Mouse (Mus musculus) myocyte (in vitro differentiated cells): ENCODE measurements around the gene Smyd3.

ENCODE experiments used
- E2F4 ChIP-seq: IDR thresholded peaks from one replicate; pipeline ENCODE4 v1.6.1; 2011; ENCODE audit warnings: mild to moderate bottlenecking, control low read depth, moderate library complexity; ENCODE audit not compliant: insufficient read depth
- MAX ChIP-seq: IDR thresholded peaks from one replicate; pipeline ENCODE4 v1.6.1; 2011; ENCODE audit warnings: low read depth, mild to moderate bottlenecking, control low read depth
- MYOD1 ChIP-seq, 3 experiments: IDR thresholded peaks; one replicate each; pipeline ENCODE4 v1.6.1; 2011; ENCODE audit warnings: control low read depth in 2 of 3, low read depth in 2 of 3, mild to moderate bottlenecking in 2 of 3, moderate library complexity in 1 of 3; ENCODE audit not compliant: insufficient read length in 2 of 3, control insufficient read depth in 1 of 3
- MYOG ChIP-seq, 3 experiments: IDR thresholded peaks; one replicate each; pipeline ENCODE4 v1.6.1; 2011; ENCODE audit warnings: control low read depth in 2 of 3, low read depth in 2 of 3, mild to moderate bottlenecking in 2 of 3; ENCODE audit not compliant: insufficient read length in 2 of 3, control insufficient read depth in 1 of 3, insufficient read depth in 1 of 3
- POLR2A ChIP-seq: IDR thresholded peaks from one replicate; pipeline ENCODE4 v1.6.1; 2011; ENCODE audit warnings: low read depth, mild to moderate bottlenecking, control low read depth, moderate library complexity; ENCODE audit not compliant: insufficient read length
- POLR2AphosphoS2 ChIP-seq: IDR thresholded peaks from one replicate; pipeline ENCODE4 v1.6.1; 2011; ENCODE audit warnings: low read depth, control low read depth; ENCODE audit not compliant: insufficient read length
- REST ChIP-seq: IDR thresholded peaks from one replicate; pipeline ENCODE4 v1.6.1; 2011; ENCODE audit warnings: mild to moderate bottlenecking, control low read depth, moderate library complexity; ENCODE audit not compliant: insufficient read depth, insufficient read length
- SRF ChIP-seq: IDR thresholded peaks from one replicate; pipeline ENCODE4 v1.6.1; 2011; ENCODE audit warnings: low read depth; ENCODE audit not compliant: control insufficient read depth, insufficient read length
- TCF12 ChIP-seq: IDR thresholded peaks from one replicate; pipeline ENCODE4 v1.6.1; 2011; ENCODE audit warnings: mild to moderate bottlenecking, control low read depth; ENCODE audit not compliant: poor library complexity, insufficient read depth, severe bottlenecking
- TCF3 ChIP-seq: IDR thresholded peaks from one replicate; pipeline ENCODE4 v1.6.1; 2011; ENCODE audit warnings: low read depth, control low read depth; ENCODE audit not compliant: insufficient read length
- USF1 ChIP-seq: IDR thresholded peaks from one replicate; pipeline ENCODE4 v1.6.1; 2011; ENCODE audit warnings: low read depth, mild to moderate bottlenecking, control low read depth, moderate library complexity

- TF ChIP-seq USF1 (no peak), MAX (no peak), POLR2A (no peak), MYOD1 (IDR thresholded peaks at IDR 0.05; ENCODE audit: control insufficient read depth in 1 of 3, insufficient read length in 2 of 3, low read depth in 2 of 3) (no peak), MYOG (IDR thresholded peaks at IDR 0.05; ENCODE audit: control insufficient read depth in 1 of 3, insufficient read depth in 1 of 3, insufficient read length in 2 of 3, low read depth in 2 of 3) (no peak), TCF12 (no peak), E2F4 (no peak), REST (no peak), POLR2AphosphoS2 (no peak), SRF (no peak), TCF3 (no peak)
Measured at GRCm38 (mm10) chr1:179506530-179507315, 11.1 kb downstream of the Smyd3 start.
